1 mouse cellular context compared by ENCODE assay signal in genomic region chr3:137963508-137963907, GRCm38 (mm10).
TF ChIP-seq lines count a peak whose summit lies in the region.

No protein-coding gene starts in this region.

TF ChIP-seq in CH12.LX, 34 proteins besides CTCF, POLR2A, EP300 and RAD21 (continued from another document):
- TF ChIP-seq MAFK (IDR thresholded peaks at IDR 0.05; ENCODE audit: insufficient replicate concordance, low read length) (peak; percentile 67; the same call in 1 of the 2 replicates), MXI1 (IDR thresholded peaks at IDR 0.05; ENCODE audit: low read depth, low read length) (peak; percentile 97), USF1 (IDR thresholded peaks at IDR 0.05; ENCODE audit: low read depth, low read length) (no peak), ZC3H11A (IDR thresholded peaks at IDR 0.05; ENCODE audit: low read depth, low read length) (no peak), MEF2A (IDR thresholded peaks at IDR 0.05; ENCODE audit: borderline replicate concordance, low read depth, low read length) (peak; percentile 88), SIN3A (IDR thresholded peaks at IDR 0.05; ENCODE audit: low read length) (peak; percentile 99), ZMIZ1 (IDR thresholded peaks at IDR 0.05; ENCODE audit: low read depth, low read length) (no peak), MYC (IDR thresholded peaks at IDR 0.05; ENCODE audit: low read depth, low read length) (peak; percentile 94), ELF1 (IDR thresholded peaks at IDR 0.05; ENCODE audit: low read depth, low read length) (peak; percentile 87), TCF12 (IDR thresholded peaks at IDR 0.05; ENCODE audit: low read depth, low read length) (peak; percentile 94), MAZ (IDR thresholded peaks at IDR 0.05; ENCODE audit: low read depth, low read length) (peak; percentile 81; the same call in 1 of the 2 replicates), BHLHE40 (IDR thresholded peaks at IDR 0.05; ENCODE audit: low read depth, low read length) (peak; percentile 92), IRF4 (IDR thresholded peaks at IDR 0.05; ENCODE audit: low read depth, low read length) (peak; percentile 93)
